Mouse (Mus musculus) gastrocnemius, postnatal 36 days (tissue): ENCODE measurements around the gene Ppil2. TPM values are rescaled to one million over a fixed set of nuclear protein-coding genes. Genes with fewer than 3 reads are reported as not detected.

Experiments used
- DNase-seq, 2 experiments: peaks; one replicate each; pipeline ENCODE4 v3.0.0; 2022
- intact Hi-C: fragments of 180-260 bp; cut with DNase I; formaldehyde crosslinking; loops from one replicate; pipeline ENCODE4 v1.15.1; 2025
- microRNA-seq, 2 experiments: library from miRNA; unstranded; fragments of <30 nt; microRNA quantifications; one replicate each; pipeline ENCODE4 v1.2.0; 2021
- total RNA-seq, 2 experiments: library from RNA; stranded (reverse); gene quantifications; 2 replicates each; pipeline ENCODE4 v1.2.3; 2021

Ppil2 gene
- total RNA-seq, 2 experiments from 2014 or later, result 23.2 to 29.4 TPM

DNA sequence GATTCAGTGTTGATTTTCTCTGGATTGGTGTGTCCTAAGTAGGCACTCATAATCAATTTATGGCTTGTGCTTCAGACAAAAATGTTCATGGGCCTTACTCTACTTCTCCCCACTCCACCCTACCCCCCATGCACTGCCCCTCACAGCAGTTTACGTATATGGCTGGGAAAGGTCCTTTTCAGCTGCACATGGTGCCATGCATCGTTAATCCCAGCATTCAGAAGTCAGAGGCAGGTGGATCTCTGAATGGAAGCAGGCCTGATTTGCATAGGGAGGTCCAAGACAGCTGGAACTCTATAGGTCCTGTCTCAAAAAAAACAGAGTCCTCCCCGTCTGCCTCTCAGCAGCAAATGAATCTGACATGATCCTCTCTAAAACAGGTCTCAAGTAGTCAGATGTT lies 65.8 kb downstream of the Ppil2 start:
- no peak for DNase-seq

DNA sequence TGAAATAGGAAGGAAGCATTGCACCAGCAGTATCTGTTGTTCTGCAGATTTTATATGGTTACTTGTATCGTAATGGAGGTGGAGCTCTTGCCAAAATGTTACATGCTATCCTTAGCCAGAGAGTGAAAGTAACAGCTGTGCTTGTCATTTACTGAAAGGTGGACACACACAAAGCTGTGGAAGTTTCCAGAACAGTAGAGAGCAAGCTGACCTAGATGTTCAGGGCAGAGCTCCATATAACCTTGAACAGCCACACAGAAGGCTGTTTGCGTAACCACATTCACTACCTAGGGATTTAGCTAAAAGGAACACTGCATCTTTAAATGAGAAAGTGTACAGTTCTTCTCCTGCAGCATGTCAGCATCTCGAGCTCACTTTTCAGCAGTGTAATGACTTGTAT lies 66.7 kb downstream of the Ppil2 start:
- intact Hi-C loops, result no loop called here
- DNase-seq, result no peak

More for the DNA sequence above, 65.8 kb downstream of the Ppil2 start:
- intact Hi-C loops, result no loop called here

DNA sequence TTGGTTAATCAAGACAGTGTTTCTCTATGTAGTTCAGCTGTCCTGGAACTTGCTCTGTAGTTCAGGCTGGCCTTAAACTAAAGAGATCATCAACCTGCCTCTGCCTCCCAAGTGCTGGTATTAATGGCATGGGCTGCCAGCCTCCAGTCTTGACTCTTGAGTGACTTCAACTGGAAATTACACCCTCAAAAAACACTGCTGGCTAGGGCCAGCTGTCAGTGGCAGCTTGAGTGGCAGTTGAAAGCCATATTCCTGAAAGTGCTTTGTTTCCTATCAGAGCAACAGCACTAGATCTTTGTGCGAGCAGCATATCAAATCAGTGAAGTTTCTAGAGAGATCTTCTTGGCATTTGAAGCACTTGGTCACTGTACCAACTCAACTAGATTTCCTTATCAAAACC lies 69.6 kb downstream of the Ppil2 start:
- DNase-seq, result no peak
- intact Hi-C loops, result no loop called here

DNA sequence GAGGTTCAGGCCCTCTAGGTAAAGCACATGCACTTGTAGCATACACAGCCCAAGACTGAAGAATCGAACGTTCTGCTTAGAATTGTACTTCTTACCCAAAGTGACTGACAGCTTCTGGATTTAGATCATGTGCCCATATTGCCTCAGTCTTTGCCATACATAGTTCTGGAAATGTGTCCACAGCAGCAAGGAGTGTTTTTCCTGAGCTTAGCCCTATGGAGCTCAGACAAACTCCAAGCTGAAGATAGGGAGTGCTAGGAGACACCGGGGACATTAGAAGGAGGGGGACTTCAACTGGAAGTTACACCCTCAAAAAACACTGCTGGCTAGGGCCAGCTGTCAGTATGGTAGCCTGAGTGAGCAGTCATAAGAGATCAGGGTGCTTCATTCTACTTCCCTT lies 70.3 kb downstream of the Ppil2 start:
- intact Hi-C loops, result no loop called here
- DNase-seq, result no peak

Small RNA genes within 50 kb of the gene (microRNA-seq; reads per million reads assigned to microRNA genes)
- 39.4 to 54.2 reads per million in 2 experiments for gene Mir130b
- gene Mir301b, result 1.5 to 2.1 reads per million in 2 experiments

Other genes with a start within 250 kb of the Ppil2 start
- gene Igll1, start 247.3 kb downstream of the Ppil2 start, total RNA-seq, result not detected
- gene Top3b, start 240.5 kb downstream of the Ppil2 start, total RNA-seq, result 10 to 100 TPM; 17.3 to 20.0 TPM
- gene Vpreb1, start 240.4 kb downstream of the Ppil2 start, total RNA-seq, result not detected
- 10 to 100 TPM; 11.1 to 11.8 TPM for gene Ppm1f, start 214.8 kb downstream of the Ppil2 start, total RNA-seq
- 10 to 100 TPM; 87.9 to 89.5 TPM for gene Mapk1, start 127.9 kb downstream of the Ppil2 start, total RNA-seq
- under 1 TPM; 0.69 to 0.94 TPM for gene Ypel1, start 41.6 kb downstream of the Ppil2 start, total RNA-seq
- gene 2610318N02Rik, start 13.9 kb upstream of the Ppil2 start, total RNA-seq, result under 1 TPM in 1 of 2 experiments, not detected in 1; 0.92 TPM
- 1 to 10 TPM; 3.8 to 4.8 TPM for gene Sdf2l1, start 21.1 kb upstream of the Ppil2 start, total RNA-seq
- gene Ydjc, start 33.4 kb upstream of the Ppil2 start, total RNA-seq, result under 1 TPM in 1 of 2 experiments, not detected in 1; 0.20 TPM
- gene Ccdc116, start 36.0 kb upstream of the Ppil2 start, total RNA-seq, result under 1 TPM in 1 of 2 experiments, not detected in 1; 0.26 TPM
- 100 to 1,000 TPM; 130 to 135 TPM for gene Ube2l3, start 91.4 kb upstream of the Ppil2 start, total RNA-seq
- gene Rimbp3, start 97.3 kb upstream of the Ppil2 start, total RNA-seq, result not detected
- 1 to 10 TPM; 1.1 to 1.3 TPM for gene Hic2, start 122.3 kb upstream of the Ppil2 start, total RNA-seq
- 1 to 10 TPM in 1 of 2 experiments, under 1 TPM in 1; 0.91 to 1.4 TPM for gene Tmem191c, start 164.8 kb upstream of the Ppil2 start, total RNA-seq
- under 1 TPM in 1 of 2 experiments, not detected in 1; 0.27 TPM for gene Serpind1, start 220.1 kb upstream of the Ppil2 start, total RNA-seq